Mouse (Mus musculus) mesoderm, embryonic 11.5 days (tissue): ENCODE data around the gene BC049715.
A peak's percentile ranks its signal among the peaks of the same experiment; 100 is the strongest.

Source experiments
- DNase-seq: peaks from one replicate; pipeline ENCODE4 v3.0.0-alpha.2; 2012; ENCODE audit warnings: low read depth, low spot score

Gene BC049715

DNA sequence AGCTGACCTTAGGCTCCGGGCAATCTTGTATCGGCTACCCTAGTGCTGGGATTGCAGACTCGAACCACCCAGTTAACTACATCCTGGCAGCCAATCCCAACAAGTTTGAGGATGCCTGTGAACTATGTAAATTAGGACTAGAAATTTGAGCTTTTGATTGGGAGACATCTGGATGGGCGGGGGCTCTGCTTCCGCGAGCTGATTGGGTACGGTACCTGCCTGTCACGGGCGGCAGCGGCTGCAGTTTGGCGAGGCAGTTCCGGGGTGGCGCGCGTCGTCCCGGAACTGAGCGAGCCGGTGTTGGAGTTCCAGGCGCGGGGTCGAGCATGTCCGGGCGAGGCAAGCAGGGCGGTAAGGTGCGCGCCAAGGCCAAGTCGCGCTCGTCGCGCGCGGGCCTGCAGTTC is 19.4 kb upstream of the BC049715 start, which contains the start of gene H2afj:
TSS of gene H2afj (plus strand) at position 231 of the 404 bp plus-strand sequence.
- peak; percentile 96 for DNase-seq

DNA sequence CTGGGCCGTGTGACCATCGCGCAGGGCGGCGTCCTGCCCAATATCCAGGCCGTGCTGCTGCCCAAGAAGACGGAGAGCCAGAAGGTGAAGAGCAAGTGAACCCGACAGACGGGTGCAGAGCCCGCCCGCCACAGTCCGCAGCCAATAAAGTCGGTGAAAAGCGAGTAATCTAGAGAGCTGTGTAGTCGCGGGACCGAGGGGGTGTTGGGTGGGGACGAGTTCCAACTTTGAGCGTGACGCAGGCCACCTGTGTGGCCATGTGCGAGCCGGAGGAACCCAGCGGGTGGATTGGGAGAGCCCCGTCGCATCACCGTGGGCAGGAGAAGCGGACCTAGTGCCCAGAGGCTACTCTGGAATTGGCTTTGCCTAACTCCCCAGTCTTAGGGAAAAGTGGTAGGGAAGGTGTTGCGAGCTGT is 18.8 kb upstream of the BC049715 start:
- DNase-seq = no peak

DNA sequence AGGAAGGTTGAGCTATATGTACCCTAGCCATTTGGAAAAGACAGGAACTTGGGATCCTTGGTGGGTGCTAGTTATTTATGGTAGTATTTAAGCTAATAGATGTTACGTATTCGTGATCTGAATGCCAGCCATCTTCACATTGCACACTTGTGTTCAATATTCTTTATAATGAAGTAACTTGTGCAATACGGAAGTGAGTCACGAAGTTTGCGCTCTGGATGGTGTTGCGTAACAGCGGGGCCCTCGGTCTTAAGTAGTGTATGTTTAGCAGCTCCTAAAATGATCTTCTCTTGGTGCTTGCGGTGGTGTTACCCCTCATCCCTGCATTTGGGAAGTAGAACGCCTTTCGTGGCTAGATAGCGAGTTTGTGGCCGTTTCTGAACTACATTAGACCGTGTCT is 18.3 kb upstream of the BC049715 start:
- DNase-seq = no peak

DNA sequence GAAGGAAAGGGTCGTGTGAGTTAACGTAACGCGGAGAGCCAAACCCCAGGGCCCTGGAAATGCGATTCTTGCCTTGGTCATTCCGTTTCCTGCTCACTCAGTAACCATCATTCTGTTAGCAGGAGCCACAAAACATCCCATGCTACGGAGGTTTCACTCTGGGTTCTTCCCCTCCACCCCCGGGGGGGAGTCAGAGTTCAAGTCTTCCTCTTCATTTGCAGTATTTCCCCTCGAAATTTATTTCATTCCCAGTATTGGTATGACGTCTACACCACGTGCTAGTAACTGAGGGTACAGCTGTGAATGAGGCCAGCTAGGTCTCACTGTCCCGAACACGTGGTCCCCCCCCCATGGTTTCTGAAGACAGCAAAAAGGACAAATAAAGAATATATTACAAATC is 17.8 kb upstream of the BC049715 start:
- no peak for DNase-seq

DNA sequence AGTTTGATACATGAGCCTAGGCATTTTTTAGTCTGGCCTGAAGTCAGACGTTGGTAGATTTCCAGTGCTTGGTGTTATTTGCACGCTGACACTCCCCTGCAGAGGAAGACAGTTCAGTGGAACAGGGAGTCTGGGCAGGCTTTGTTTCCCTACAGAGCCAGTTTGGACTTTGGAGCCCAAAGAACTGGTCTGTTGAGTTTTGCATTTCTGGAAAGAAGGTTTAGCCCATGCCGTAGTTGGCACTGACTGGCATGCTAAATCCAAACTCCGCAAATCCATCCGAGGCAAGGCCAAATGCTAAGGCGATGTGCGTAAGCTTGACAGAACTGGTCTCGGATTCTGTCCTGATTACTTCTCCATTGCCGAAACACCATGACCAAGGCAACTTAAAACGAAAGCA is 16.2 kb upstream of the BC049715 start:
- no peak for DNase-seq

DNA sequence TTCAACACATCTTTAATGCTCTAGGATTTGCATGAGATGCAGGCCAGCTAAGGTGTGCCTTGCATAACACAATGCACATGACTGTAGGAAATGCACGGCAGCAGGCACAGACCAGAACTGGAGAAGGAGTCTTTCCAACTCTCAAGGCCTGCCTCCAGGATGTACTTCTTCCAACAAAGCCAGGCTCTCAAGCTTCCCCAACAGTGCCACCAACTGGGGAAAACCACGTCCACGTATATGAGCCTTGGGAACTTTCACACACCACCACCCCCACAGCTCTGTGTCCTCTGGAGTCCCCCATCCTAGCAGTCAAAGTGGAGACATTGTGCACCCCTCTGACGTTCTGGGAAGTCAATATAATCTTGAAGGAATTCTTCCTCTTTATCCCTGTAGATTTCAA is 14.3 kb upstream of the BC049715 start:
- no peak for DNase-seq

DNA sequence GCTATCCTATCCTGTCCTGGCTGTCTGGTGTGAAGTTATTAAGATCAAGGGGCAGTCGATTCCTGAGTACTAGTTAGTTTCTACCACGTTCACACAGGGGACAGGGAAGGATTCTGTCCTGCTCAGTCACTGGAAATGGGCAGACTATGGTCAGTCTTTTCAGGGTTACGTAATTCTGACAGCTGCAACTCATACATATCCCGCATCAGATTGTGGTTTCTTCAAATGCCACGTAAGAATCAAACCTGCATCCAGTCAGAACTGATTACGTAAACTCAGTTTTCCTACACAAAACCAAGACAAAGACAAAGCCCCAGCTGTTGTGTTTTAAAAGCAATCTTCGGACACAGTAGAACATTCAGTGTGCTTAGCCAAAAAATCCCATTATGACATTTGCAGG is 12.0 kb upstream of the BC049715 start:
- DNase-seq = no peak

DNA sequence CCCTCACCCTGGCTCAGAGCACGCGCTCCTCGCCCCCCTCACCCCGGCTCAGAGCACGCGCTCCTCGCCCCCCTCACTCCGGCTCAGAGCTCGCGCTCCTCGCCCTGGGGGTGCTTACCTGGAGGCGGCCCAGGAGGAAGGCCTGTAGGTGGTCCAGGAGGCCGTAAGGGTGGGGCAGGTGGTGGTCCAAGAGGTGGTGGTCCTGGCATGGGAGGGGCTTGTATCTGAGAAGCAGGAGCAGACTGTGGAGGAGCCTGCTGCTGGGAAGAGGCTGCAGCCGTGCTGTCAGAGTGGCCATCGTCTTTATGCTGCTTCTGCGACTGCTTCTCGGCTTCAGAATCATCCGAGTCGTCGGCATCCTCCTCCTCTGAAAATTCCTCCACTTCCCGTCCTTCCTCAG is 10.6 kb upstream of the BC049715 start:
- no peak for DNase-seq

DNA sequence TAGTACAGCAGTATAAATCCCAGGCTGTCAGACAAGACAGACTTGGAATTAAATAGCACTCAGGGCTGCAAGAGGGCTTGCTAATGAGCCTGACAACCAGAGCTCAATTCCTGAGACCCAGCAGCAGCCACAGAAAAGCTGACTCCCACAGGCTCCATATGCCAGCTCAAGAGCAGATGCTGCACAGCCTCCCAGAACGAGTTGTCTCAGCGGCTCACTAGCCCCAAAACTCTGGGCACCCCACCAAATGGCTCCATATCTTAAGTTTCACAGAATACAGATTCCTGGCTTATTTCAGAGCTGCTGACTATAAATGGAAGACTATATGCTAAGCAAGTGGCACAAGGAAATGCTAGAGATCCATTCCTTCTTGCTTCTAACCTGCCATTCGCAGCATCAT is 9.9 kb upstream of the BC049715 start:
- DNase-seq = no peak

DNA sequence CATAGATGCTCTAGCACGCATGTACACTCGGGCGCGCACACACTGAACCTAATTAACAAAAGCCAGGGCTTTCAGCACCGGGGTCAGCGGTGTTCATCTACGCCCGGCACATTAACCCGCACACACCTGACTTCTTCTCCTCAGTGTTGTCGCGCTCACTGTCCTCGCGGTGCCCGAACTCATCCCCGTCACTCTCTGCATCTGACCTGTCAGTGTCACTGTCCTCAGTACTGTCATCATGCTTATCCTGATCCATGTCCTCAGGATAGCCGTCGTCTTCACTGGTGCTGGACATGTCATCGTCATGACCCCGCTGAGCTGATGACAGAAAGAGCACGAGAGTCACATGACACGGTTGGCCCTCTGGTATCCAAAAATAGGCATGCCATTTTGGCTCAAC is 7.0 kb upstream of the BC049715 start:
- no peak for DNase-seq

DNA sequence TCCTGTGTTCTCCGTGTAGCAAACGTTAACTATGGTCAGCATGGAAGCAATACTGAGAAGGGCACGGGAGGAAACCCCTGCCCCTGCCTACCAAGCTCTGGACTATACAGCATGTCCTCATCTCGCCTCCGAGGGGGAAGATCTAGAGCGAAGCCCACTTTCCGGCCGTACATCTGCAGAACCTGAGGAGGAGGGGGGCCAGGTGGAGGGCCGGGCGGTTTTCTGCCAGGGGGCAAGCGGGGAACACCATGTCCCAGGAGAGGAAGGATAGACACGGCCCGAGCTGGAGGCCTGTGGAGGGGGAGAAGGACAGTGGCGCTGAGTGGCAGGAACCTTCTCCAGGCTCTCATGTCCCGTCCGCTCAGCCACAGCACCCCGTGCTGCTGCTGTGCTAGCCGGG is 6.3 kb upstream of the BC049715 start:
- no peak for DNase-seq

DNA sequence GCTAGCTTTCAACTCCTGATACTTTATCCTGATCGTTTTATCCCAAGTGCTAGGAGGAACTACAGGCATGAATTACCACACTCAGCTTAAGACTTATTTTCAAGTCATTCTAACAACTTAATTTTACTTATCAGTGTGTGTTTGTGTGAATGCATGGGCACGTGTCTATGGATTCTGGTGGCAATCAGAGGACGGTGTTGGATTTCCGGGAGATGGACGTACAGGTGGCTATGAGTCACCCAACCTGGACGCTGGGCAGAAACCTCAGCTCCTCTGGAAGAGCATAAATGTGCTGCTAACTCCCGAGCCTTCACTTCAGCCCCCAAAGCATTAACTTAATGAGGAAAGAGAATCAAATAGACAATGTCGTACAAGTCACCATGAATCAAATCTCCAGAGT is 2.4 kb upstream of the BC049715 start:
- no peak for DNase-seq

DNA sequence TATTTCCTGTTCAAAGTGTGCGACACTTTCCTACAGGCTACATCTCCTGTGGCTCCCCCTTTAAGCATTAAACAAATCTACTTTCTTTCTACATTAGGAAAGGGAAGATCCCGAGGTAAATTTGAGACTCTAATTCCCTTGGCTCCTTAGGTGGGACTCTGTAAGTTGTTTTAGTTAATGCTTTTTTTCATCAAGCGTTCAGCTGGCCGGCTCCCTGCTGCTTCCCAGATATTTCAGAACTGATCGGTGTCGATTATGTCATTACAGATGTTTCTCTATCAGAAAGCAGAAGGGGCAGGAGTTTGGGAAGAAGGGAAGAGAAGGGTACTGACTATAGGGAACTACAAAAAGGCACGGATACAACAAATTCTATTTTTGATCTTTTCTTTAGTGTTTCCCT is 310 bp upstream of the BC049715 start:
- DNase-seq = no peak

DNA sequence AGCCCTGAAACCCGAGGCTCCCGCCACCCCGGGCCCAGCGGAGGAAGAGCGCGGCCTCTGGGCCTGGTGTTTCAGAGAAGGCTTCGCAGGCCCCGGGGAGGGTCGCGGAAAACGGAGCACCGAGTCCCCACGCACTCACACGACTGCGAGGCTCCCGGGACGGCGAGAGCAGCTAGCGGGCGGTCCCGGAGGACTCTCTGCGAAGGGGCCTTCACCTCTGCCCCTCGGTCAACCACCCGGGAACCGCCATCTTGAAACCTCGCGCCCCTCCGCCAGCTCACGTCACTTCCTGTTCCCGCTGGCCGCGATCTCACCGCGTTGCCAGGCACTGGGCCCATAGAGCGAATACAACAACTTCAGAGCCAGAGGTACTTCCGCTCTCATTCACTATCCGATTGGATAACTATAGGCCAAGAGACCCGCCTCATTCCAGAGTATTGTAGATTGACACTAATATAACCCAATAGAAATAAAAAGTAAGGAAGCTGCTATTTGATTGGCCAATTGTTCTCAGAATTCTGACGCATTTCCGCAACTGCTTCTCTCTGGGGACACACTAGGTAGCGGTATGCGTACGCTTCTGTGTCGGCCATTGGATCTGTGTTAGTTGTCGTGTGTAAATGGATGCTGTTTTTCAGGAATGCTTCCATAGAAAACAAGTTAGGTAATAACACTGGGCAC is 595 bp downstream of the BC049715 start, which contains the start of gene Wbp11:
TSS of gene Wbp11 (minus strand) at position 353 of the 681 bp plus-strand sequence.
- DNase-seq = peak; percentile 97

DNA sequence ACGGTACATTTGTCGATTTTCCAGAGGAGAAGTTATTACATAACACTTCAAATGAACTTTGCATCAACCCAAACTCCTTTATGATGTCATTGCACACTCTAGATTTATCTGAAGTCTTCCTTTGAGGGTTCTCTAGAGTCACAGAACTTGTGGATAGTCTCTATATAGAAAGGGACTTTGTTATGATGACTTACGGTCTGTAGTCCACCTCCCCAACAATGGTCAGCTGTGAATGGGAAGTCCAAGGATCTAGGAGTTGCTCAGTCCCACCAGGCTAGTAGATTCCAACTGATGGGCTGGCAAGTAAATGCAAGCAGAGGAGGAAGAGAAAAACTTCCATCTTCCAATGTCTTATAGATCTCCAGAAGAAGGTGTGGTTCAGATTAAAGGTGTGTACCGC is 1.3 kb downstream of the BC049715 start:
- DNase-seq = no peak

DNA sequence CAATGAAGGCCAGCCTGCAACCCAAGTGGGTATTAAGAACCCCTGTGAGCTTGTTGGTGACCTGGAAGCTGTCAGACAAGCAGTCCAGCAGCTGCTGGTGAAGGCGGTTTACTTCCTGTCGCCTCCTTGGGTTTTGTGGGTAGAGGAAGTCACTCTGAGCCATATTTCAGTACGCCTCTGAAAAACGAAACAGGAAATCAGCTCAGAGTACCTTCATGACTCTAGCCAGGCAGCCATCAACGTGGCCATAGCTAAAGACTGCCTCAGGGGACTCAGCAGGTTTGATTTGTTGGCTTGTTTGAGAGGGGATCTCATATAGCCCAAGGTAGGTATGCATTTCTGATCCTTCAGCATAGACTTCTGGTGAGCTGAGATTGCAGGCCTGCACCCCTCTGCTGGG is 4.3 kb downstream of the BC049715 start:
- no peak for DNase-seq

DNA sequence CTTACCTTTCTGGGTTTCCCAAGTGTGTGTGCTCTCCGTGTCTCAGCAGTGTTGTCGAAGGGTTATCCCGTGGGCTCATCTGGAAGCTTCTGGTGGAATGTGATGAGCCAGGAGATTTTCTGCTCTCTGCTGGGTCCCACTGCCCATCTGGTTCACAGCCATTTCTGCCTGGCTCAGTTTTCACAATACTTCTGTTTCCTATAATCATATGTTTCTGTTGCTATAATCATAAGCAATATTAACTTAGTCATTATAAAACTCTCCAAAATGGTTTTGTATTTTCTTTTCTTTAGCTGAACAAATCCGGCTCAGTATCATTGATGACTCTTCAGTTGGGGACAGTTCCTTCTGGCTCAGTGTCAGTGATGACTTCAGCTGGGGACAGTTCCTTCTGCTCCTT is 7.9 kb downstream of the BC049715 start, which contains the start of gene Smco3:
TSS of gene Smco3 (minus strand) at position 101 of the 400 bp plus-strand sequence.
- DNase-seq = no peak

DNA sequence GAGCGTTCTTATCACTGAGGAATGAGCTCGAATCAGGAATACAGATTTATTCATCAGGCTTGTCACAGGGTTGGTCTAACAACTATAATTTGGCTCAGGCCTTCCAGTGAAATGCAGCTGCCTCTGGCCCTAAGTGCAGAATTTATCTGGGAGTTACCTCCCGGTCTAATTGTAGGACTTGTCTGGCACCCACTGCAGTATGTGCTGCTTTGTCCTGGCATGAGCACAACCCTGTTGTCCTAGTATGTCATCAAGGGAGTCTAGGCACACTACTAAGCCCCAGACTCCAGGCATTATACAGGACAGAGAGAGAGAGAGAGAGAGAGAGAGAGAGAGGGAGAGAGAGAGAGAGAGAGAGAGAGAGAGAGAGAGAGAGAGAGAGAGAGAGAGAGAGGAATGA is 9.9 kb downstream of the BC049715 start:
- no peak for DNase-seq

DNA sequence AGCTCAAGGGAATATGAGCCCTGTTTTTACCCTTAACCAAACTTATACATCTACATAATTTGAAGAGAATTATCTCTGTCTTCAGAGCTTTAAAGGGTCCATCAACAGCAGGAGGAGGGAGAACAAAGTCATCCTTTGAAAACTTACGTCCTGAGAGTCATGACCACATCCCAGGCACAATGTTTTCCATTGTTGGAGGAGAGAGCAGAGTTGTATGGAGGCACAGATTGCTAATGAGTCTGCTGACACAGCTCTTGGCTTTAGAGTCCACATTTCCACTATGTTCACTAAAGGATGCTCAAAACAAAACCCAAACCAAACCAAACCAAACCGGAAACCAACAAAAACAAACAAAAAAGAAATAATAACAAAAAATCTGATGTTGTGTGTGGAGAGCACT is 17.5 kb downstream of the BC049715 start:
- no peak for DNase-seq

DNA sequence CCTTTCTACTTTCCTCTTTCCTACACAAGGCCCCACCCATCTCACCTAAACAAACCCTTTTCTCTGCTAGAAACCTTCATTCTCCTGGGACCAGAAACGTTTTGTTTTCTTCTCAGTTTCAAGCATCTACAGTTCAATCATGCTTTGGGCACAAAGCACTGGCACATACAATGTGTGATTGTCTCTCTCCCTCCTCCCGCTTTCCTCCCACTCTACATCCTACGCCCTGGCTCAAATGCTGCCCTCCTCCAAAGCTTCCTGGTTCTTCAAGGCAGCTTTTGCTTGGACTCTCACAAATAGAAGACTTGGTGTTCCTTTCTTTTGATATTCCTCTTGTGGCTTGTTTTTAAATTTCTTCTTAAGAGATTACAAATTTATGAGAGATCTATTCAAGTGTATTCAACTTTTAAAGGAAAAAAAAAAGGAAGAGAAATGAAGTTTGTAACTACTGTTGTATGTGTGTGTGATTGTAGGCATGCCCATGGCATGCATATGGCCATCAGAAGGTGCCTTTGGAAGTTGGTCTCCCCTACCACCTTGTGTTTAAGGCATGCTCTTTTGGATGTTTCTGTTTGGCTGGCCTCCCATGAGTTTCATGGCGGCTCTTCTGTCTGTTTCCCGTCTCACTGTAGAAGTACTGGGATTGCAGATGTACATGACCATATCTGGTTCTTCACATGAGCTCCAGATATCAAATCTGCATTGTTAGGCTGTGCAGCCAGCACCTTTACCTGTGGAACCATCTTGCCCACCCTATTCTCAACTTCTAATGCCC is 18.5 kb downstream of the BC049715 start:
- DNase-seq = no peak

DNA sequence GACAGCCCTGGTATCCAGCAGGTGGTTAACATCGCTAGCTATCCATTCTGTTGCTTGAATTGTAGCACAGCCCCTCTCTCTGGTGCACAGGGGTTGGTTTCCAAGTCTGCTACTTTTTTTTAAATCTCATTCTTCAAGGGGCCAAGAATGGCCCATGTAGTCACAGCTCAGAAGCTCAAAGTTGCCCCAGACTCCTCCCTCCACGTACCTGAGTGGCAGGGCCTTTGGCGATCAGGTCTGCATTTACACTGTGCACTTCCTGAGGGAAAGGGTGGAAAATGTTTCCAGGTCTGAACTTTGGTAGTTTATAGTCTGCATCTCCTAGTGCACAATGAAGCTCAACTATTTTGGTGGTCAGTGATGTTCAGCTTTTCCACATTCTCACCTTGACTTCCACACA is 19.8 kb downstream of the BC049715 start:
- no peak for DNase-seq

DNA sequence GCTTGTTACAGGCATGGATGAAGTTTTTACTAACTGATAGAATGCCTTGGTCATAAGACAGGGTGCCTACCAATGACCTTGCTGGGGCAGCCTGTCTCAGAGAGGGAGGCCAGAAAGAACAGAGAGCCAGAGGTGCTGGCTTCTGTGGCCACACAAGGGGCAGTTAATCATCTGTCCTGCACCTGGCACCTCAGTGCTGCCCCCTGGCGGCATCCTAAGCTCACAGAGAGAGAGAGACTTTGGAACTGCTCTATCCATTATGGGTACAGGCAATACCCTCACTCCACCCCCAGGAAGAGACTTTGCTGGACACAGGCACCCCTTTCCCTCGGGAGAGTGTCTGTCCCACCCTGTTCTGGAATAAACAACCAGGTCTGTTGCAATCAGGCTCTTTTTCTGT is 20.4 kb downstream of the BC049715 start:
- DNase-seq = no peak

DNA sequence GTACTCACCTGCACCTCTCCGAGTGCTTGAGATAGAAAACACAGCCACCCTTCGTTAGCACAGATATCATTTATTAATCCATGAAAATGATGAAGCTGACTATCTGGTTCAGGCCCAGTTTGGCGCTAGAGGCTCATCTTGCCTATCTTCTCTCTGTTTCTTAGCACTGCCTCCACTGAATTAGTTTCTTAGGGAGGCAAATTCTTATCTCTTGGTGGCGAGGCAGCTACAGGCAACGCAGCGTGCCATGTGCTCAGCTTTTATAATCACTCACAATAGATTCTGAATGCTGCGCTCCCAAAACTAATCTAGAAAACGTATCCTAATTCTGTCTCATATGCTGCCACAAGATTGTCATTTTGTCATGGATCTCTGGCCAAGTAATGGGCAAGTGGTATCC is 21.0 kb downstream of the BC049715 start:
- no peak for DNase-seq
